Mouse (Mus musculus): ENCODE measurements around the gene Kcnip4.

The Kcnip4 gene

GRCm38 (mm10) chr5:49356381-49356780 lies 168.3 kb downstream of the Kcnip4 start:
- no peak for DNase-seq (ENCODE audit: low spot score in 2 of 2)

- no peak for DNase-seq (ENCODE audit: low spot score in 2 of 2)
These were observed 172.6 kb downstream of the Kcnip4 start for GRCm38 (mm10) chr5:49352061-49352460.

GRCm38 (mm10) chr5:49350126-49350909 lies 174.4 kb downstream of the Kcnip4 start:
- peak; percentile 2 to 8 for DNase-seq (ENCODE audit: low spot score in 2 of 2)

GRCm38 (mm10) chr5:49349541-49349940 lies 175.2 kb downstream of the Kcnip4 start:
- DNase-seq (ENCODE audit: low spot score in 2 of 2), result no peak

- no peak for DNase-seq (ENCODE audit: low spot score in 2 of 2)
These were observed 176.2 kb downstream of the Kcnip4 start for GRCm38 (mm10) chr5:49348511-49348910.

- no peak for DNase-seq (ENCODE audit: low spot score in 2 of 2)
These were observed 180.1 kb downstream of the Kcnip4 start for GRCm38 (mm10) chr5:49344606-49345005.

- no peak for DNase-seq (ENCODE audit: low spot score in 2 of 2)
These were observed 187.5 kb downstream of the Kcnip4 start for GRCm38 (mm10) chr5:49337164-49337563.

GRCm38 (mm10) chr5:49333063-49333462 lies 191.6 kb downstream of the Kcnip4 start:
- no peak for DNase-seq (ENCODE audit: low spot score in 2 of 2)

- no peak for DNase-seq (ENCODE audit: low spot score in 2 of 2)
These were observed 195.7 kb downstream of the Kcnip4 start for GRCm38 (mm10) chr5:49329023-49329422.

- DNase-seq (ENCODE audit: low spot score in 2 of 2), result no peak
These were observed 206.0 kb downstream of the Kcnip4 start for GRCm38 (mm10) chr5:49318661-49319060.

- no peak for DNase-seq (ENCODE audit: low spot score in 2 of 2)
These were observed 206.8 kb downstream of the Kcnip4 start for GRCm38 (mm10) chr5:49317869-49318268.

- DNase-seq (ENCODE audit: low spot score in 2 of 2), result no peak
These were observed 217.9 kb downstream of the Kcnip4 start for GRCm38 (mm10) chr5:49306796-49307195.

- no peak for DNase-seq (ENCODE audit: low spot score in 2 of 2)
These were observed 219.4 kb downstream of the Kcnip4 start for GRCm38 (mm10) chr5:49305321-49305720.

GRCm38 (mm10) chr5:49298654-49299053 lies 226.1 kb downstream of the Kcnip4 start:
- no peak for DNase-seq (ENCODE audit: low spot score in 2 of 2)

GRCm38 (mm10) chr5:49292421-49292820 lies 232.3 kb downstream of the Kcnip4 start:
- DNase-seq (ENCODE audit: low spot score in 2 of 2), result no peak

GRCm38 (mm10) chr5:49291801-49292200 lies 232.9 kb downstream of the Kcnip4 start:
- no peak for DNase-seq (ENCODE audit: low spot score in 2 of 2)

- no peak for DNase-seq (ENCODE audit: low spot score in 2 of 2)
These were observed 239.1 kb downstream of the Kcnip4 start for GRCm38 (mm10) chr5:49285455-49286135.

GRCm38 (mm10) chr5:49284776-49285175 lies 239.9 kb downstream of the Kcnip4 start:
- no peak for DNase-seq (ENCODE audit: low spot score in 2 of 2)

GRCm38 (mm10) chr5:49283403-49283802 lies 241.3 kb downstream of the Kcnip4 start:
- no peak for DNase-seq (ENCODE audit: low spot score in 2 of 2)

- DNase-seq (ENCODE audit: low spot score in 2 of 2), result no peak
These were observed 252.8 kb downstream of the Kcnip4 start for GRCm38 (mm10) chr5:49271864-49272263.

GRCm38 (mm10) chr5:49268807-49269206 lies 255.9 kb downstream of the Kcnip4 start:
- DNase-seq (ENCODE audit: low spot score in 2 of 2), result no peak

- no peak for DNase-seq (ENCODE audit: low spot score in 2 of 2)
These were observed 265.4 kb downstream of the Kcnip4 start for GRCm38 (mm10) chr5:49259356-49259755.

GRCm38 (mm10) chr5:49256850-49257249 lies 267.9 kb downstream of the Kcnip4 start:
- DNase-seq (ENCODE audit: low spot score in 2 of 2), result no peak

Measured in urinary bladder, postnatal 36 days (tissue).